Mouse (Mus musculus): ENCODE results near the gene Art4. TPM values are rescaled to one million over a fixed set of nuclear protein-coding genes. Genes with fewer than 3 reads are reported as not detected.
"Not testable (repeated sequence)": the region's sequence is repeated elsewhere in the genome, so short reads cannot be mapped to it uniquely, and the experiment has no call there.

Gene Art4
- polyA plus RNA-seq, 1 experiment from 2014 or later, result 28.1 TPM

DNA sequence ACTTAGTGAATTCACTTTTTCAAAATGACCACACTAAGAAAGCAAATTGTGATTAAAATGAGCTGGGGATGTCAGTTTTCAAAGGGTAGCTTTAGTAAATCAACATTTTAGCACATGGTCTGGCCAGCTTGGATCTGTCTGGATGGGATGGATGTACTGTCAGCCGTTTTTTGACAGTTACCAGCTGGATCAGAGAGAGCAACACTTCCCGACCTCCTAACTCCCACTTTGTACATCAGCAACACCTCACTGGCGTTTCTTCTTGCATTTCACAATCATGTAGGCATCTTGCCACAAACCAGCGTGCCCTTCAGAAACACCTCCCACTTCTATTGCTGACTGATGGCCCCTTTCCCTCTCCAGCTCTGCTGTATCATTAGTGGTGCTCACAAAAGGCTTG lies 40.7 kb upstream of the Art4 start:
- no peak overlapping the region for H3K9ac ChIP-seq (ENCODE audit: low read depth, low read length)
- H3K4me2 ChIP-seq (ENCODE audit: low read depth, low read length), result no peak overlapping the region
- ATAC-seq (ENCODE audit: low read depth), result no peak
- H3K4me1 ChIP-seq (ENCODE audit: control insufficient read depth, low read depth, low read length), result peaks cover 3% of the 10 kb centered on the region
- H3K4me3 ChIP-seq (ENCODE audit: low read depth, low read length), result no peak overlapping the region
- no peaks in the 10 kb centered on the region for H3K9me3 ChIP-seq (replicated peaks; ENCODE audit: control insufficient read depth, low read length)
- H3K27ac ChIP-seq (ENCODE audit: low read length), result no peak overlapping the region
- 31% methylated on average over 4 of the region's 4 CpGs for WGBS (ENCODE audit: insufficient replicate concordance)
- no peaks in the 10 kb centered on the region for H3K27me3 ChIP-seq (ENCODE audit: control insufficient read depth, insufficient read depth, low read depth, low read length)
- H3K36me3 ChIP-seq (ENCODE audit: control insufficient read depth, insufficient read depth), result no peaks in the 10 kb centered on the region

DNA sequence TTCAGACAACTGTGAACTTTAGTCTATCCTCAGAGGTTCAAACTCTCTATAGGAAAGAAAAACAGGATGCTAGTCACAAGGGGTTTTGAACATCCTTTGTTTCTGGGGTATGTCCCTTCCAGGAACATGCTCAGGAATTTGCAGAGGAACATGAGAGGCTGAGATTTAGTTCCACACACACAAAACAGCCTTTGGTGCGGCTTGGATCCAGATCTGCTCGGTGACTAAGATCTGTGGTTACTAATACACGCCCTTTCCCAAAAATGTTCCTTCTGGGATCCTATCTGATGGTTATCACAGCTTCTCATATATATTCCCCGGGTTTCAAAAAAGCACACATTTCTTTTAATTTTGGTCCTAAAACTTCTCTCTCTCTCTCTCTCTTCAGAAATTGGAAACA lies 40.3 kb upstream of the Art4 start:
- ATAC-seq (ENCODE audit: low read depth), result no peak
- no peaks in the 10 kb centered on the region for H3K27me3 ChIP-seq (ENCODE audit: control insufficient read depth, insufficient read depth, low read depth, low read length)
- 56% methylated on average over 4 of the region's 4 CpGs for WGBS (ENCODE audit: insufficient replicate concordance)
- no peak overlapping the region for H3K4me3 ChIP-seq (ENCODE audit: low read depth, low read length)
- H3K4me2 ChIP-seq (ENCODE audit: low read depth, low read length), result no peak overlapping the region
- no peak overlapping the region for H3K9ac ChIP-seq (ENCODE audit: low read depth, low read length)
- no peaks in the 10 kb centered on the region for H3K36me3 ChIP-seq (ENCODE audit: control insufficient read depth, insufficient read depth)
- no peak overlapping the region for H3K27ac ChIP-seq (ENCODE audit: low read length)
- H3K9me3 ChIP-seq (replicated peaks; ENCODE audit: control insufficient read depth, low read length), result no peaks in the 10 kb centered on the region
- H3K4me1 ChIP-seq (ENCODE audit: control insufficient read depth, low read depth, low read length), result peaks cover 3% of the 10 kb centered on the region

GRCm38 (mm10) chr6:136894532-136895339 lies 37.2 kb upstream of the Art4 start:
- Histone ChIP-seq H3K4me2 (ENCODE audit: low read depth, low read length) (no peak overlapping the region), H3K4me1 (ENCODE audit: control insufficient read depth, low read depth, low read length) (no peaks in the 10 kb centered on the region), H3K4me3 (ENCODE audit: low read depth, low read length) (no peak overlapping the region), H3K27ac (ENCODE audit: low read length) (no peak overlapping the region), H3K36me3 (ENCODE audit: control insufficient read depth, insufficient read depth) (no peaks in the 10 kb centered on the region), H3K9ac (ENCODE audit: low read depth, low read length) (no peak overlapping the region), H3K27me3 (ENCODE audit: control insufficient read depth, insufficient read depth, low read depth, low read length) (no peaks in the 10 kb centered on the region), H3K9me3 (replicated peaks; ENCODE audit: control insufficient read depth, low read length) (no peaks in the 10 kb centered on the region)
- WGBS (ENCODE audit: insufficient replicate concordance), result 41% methylated on average over 15 of the region's 15 CpGs
- ATAC-seq (ENCODE audit: low read depth), result no peak

- no peak for ATAC-seq (ENCODE audit: low read depth)
- Histone ChIP-seq H3K27ac (ENCODE audit: low read length) (no peak overlapping the region), H3K9me3 (replicated peaks; ENCODE audit: control insufficient read depth, low read length) (no peaks in the 10 kb centered on the region), H3K36me3 (ENCODE audit: control insufficient read depth, insufficient read depth) (no peaks in the 10 kb centered on the region), H3K9ac (ENCODE audit: low read depth, low read length) (no peak overlapping the region), H3K4me3 (ENCODE audit: low read depth, low read length) (no peak overlapping the region), H3K4me1 (ENCODE audit: control insufficient read depth, low read depth, low read length) (no peaks in the 10 kb centered on the region), H3K27me3 (ENCODE audit: control insufficient read depth, insufficient read depth, low read depth, low read length) (no peaks in the 10 kb centered on the region), H3K4me2 (ENCODE audit: low read depth, low read length) (no peak overlapping the region)
- 39% methylated on average over 2 of the region's 2 CpGs for WGBS (ENCODE audit: insufficient replicate concordance)
These were observed 34.5 kb upstream of the Art4 start for GRCm38 (mm10) chr6:136892002-136892401.

- Histone ChIP-seq H3K36me3 (ENCODE audit: control insufficient read depth, insufficient read depth) (no peaks in the 10 kb centered on the region), H3K4me2 (ENCODE audit: low read depth, low read length) (no peak overlapping the region), H3K27me3 (ENCODE audit: control insufficient read depth, insufficient read depth, low read depth, low read length) (no peaks in the 10 kb centered on the region), H3K27ac (ENCODE audit: low read length) (no peak overlapping the region), H3K9me3 (replicated peaks; ENCODE audit: control insufficient read depth, low read length) (no peaks in the 10 kb centered on the region), H3K4me3 (ENCODE audit: low read depth, low read length) (no peak overlapping the region), H3K4me1 (ENCODE audit: control insufficient read depth, low read depth, low read length) (no peaks in the 10 kb centered on the region), H3K9ac (ENCODE audit: low read depth, low read length) (no peak overlapping the region)
- 68% methylated on average over 6 of the region's 6 CpGs for WGBS (ENCODE audit: insufficient replicate concordance)
- ATAC-seq (ENCODE audit: low read depth), result no peak
These were observed 32.0 kb upstream of the Art4 start for GRCm38 (mm10) chr6:136889554-136889953.

DNA sequence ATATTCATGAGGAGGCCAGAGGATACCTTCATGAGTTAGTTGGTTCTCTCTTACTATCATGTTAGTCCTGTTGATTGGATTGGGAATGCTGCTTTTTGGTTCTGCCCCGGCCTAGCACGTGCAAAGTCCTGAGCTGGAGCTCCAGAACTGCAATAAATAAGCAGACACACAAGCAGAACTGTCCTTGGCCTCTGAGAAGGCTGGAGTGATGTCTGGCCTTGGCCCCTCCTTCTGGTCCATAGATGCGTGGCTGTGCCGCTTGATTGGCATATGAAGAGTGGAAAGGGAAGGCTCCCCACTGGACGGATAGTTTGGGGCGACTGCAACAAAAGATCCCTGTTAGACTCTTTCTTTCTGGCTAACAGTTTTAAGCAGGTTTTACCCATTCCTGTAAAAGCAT lies 31.5 kb upstream of the Art4 start:
- H3K36me3 ChIP-seq (ENCODE audit: control insufficient read depth, insufficient read depth), result no peaks in the 10 kb centered on the region
- H3K9ac ChIP-seq (ENCODE audit: low read depth, low read length), result no peak overlapping the region
- no peak for ATAC-seq (ENCODE audit: low read depth)
- no peaks in the 10 kb centered on the region for H3K4me1 ChIP-seq (ENCODE audit: control insufficient read depth, low read depth, low read length)
- no peak overlapping the region for H3K4me3 ChIP-seq (ENCODE audit: low read depth, low read length)
- WGBS (ENCODE audit: insufficient replicate concordance), result 78% methylated on average over 6 of the region's 6 CpGs
- no peak overlapping the region for H3K4me2 ChIP-seq (ENCODE audit: low read depth, low read length)
- no peak overlapping the region for H3K27ac ChIP-seq (ENCODE audit: low read length)
- H3K27me3 ChIP-seq (ENCODE audit: control insufficient read depth, insufficient read depth, low read depth, low read length), result no peaks in the 10 kb centered on the region
- H3K9me3 ChIP-seq (replicated peaks; ENCODE audit: control insufficient read depth, low read length), result no peaks in the 10 kb centered on the region

DNA sequence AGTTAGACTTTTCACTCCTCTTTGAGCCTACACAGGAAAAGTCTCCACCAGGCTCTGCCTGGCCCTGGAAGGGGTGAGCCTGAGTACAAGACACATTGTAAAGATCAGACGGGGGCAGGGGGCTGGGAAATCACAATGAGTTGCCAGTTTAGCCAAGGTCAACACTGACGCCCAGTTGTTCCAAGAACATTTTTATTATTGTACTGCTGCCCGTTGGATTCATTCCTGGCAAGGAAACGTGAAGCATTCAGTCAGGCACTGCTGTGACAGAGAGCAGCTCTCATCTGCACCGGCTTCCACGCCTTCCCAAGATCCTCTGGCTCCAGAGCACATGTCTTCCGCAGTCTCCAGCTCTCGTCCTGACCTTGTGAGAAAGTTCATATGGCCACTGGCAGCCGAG lies 30.3 kb upstream of the Art4 start:
- no peaks in the 10 kb centered on the region for H3K9me3 ChIP-seq (replicated peaks; ENCODE audit: control insufficient read depth, low read length)
- no peak overlapping the region for H3K4me2 ChIP-seq (ENCODE audit: low read depth, low read length)
- no peak overlapping the region for H3K4me3 ChIP-seq (ENCODE audit: low read depth, low read length)
- H3K4me1 ChIP-seq (ENCODE audit: control insufficient read depth, low read depth, low read length), result no peaks in the 10 kb centered on the region
- no peak for ATAC-seq (ENCODE audit: low read depth)
- H3K36me3 ChIP-seq (ENCODE audit: control insufficient read depth, insufficient read depth), result no peaks in the 10 kb centered on the region
- no peaks in the 10 kb centered on the region for H3K27me3 ChIP-seq (ENCODE audit: control insufficient read depth, insufficient read depth, low read depth, low read length)
- WGBS (ENCODE audit: insufficient replicate concordance), result 59% methylated on average over 9 of the region's 9 CpGs
- no peak overlapping the region for H3K9ac ChIP-seq (ENCODE audit: low read depth, low read length)
- no peak overlapping the region for H3K27ac ChIP-seq (ENCODE audit: low read length)

DNA sequence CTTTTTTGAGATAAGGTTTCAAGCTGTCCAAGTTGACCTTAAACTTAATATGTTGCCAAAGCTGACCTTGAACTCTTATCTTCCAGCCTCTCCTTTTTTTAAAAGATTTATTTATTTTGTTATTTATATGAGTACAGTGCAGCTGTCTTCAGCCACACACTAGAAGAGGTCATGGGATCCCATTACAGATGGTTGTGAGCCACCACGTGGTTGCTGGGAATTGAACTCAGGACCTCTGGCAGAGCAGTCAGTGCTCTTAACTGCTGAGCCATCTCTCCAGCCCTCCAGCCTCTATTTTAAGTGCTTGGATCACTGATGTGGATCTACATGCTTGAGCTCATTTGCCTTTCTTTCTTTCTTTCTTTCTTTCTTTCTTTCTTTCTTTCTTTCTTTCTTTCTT lies 27.2 kb upstream of the Art4 start:
- H3K4me1 ChIP-seq (ENCODE audit: control insufficient read depth, low read depth, low read length); H3K9ac ChIP-seq (ENCODE audit: low read depth, low read length); H3K27ac ChIP-seq (ENCODE audit: low read length); H3K4me3 ChIP-seq (ENCODE audit: low read depth, low read length); H3K27me3 ChIP-seq (ENCODE audit: control insufficient read depth, insufficient read depth, low read depth, low read length); H3K4me2 ChIP-seq (ENCODE audit: low read depth, low read length); H3K9me3 ChIP-seq (replicated peaks; ENCODE audit: control insufficient read depth, low read length); H3K36me3 ChIP-seq (ENCODE audit: control insufficient read depth, insufficient read depth); ATAC-seq (ENCODE audit: low read depth): not testable (repeated sequence)
- 47% methylated on average over 1 of the region's 1 CpGs for WGBS (ENCODE audit: insufficient replicate concordance)

- Histone ChIP-seq H3K4me3 (ENCODE audit: low read depth, low read length) (no peak overlapping the region), H3K27ac (ENCODE audit: low read length) (no peak overlapping the region), H3K9me3 (replicated peaks; ENCODE audit: control insufficient read depth, low read length) (no peaks in the 10 kb centered on the region), H3K4me1 (ENCODE audit: control insufficient read depth, low read depth, low read length) (no peaks in the 10 kb centered on the region), H3K4me2 (ENCODE audit: low read depth, low read length) (no peak overlapping the region), H3K27me3 (ENCODE audit: control insufficient read depth, insufficient read depth, low read depth, low read length) (no peaks in the 10 kb centered on the region), H3K36me3 (ENCODE audit: control insufficient read depth, insufficient read depth) (no peaks in the 10 kb centered on the region), H3K9ac (ENCODE audit: low read depth, low read length) (no peak overlapping the region)
- WGBS (ENCODE audit: insufficient replicate concordance), result 68% methylated on average over 6 of the region's 6 CpGs
- no peak for ATAC-seq (ENCODE audit: low read depth)
These were observed 26.4 kb upstream of the Art4 start for GRCm38 (mm10) chr6:136883961-136884360.

Data from liver, embryonic 16.5 days (tissue).